Mouse (Mus musculus) testis, adult 10 weeks (tissue): Measurements from ENCODE around the gene Adssl1. TPM values are rescaled to one million over a fixed set of nuclear protein-coding genes. Genes with fewer than 3 reads are reported as not detected.

ENCODE experiments used
- polyA plus RNA-seq: library from polyadenylated mRNA; stranded (reverse); fragments of 350-450 nt; fragmentation: Illumina TruSeq; extraction: RNeasy Lipid Tissue Mini Kit (QIAGEN cat#74804); gene quantifications from one replicate; pipeline ENCODE4 v1.2.3, GENCODE M21; 2014; ENCODE audit warnings: low read depth, low replicate concordance

Gene Adssl1
- 0.70 TPM for polyA plus RNA-seq

DNA sequence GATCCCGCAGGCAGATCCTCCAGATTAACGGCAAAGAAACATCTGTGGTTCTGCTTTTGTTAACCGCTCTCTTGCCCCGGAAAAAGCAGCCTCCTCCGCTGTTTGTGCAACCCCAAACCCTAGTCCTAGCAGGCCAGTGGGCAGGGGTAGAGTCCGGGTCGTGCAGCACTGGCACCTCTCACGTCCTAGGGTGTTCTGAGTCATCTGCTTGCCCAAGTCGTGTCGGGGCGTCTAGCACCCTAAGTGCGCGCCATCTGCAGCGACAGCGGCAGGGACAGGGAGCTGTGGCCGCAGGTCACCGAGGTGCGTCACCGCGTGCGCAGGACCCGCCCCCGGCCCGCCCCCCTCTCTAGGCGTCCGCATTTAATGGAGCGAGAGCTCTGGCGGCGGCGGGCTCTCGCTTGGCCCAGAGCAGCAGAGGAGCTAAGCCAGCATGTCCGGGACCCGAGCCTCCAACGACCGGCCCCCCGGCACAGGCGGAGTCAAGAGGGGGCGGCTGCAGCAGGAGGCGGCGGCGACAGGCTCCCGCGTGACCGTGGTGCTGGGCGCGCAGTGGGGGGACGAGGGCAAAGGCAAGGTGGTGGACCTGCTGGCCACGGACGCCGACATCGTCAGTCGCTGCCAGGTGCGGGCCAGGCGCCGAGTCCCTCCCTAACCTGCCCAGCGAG lies at the start of gene Adssl1:
Gene Adssl1, plus strand, starts transcription at position 360 of the 668 bp plus-strand sequence.

DNA sequence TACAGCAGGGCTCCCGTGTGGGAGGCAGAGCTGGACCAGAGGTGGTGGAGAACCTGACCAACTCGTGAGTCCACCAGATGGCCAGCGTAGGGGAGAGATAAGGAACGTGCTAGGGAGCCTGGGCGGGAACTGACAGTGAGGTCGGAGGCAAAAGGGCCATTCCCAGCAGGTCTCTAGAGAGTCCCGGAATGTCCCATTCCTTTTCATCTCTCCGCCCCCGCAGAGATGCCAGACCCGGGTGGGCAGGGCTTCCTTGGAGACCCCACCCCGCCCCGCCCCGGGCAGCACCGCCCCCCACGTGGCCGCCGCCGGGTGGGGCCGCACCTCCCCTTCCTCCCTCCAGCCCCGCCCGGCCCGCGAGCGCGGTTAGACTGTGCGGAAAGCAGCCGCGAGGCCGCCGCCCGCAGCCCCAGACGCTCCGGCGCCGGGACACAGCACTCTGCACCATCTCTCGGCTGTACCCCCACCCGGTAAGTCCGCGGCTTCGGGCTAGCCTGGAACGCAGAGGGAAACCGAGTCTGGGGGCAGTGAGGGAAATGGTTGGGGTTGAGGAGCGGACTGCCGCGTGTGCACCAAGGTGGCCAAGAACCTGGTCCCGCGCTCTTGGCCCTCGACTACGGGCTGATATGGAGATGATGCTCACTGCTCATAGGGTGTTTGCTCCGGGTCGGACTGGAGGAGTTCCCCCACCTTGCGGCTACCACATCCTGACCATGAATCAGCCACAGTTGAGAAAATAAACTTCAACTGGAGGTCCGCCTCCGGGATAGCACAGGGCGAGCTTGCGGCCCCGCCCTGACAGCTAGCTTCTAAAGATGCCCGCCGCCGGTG lies 31.2 kb upstream of the Adssl1 start, which contains the start of gene Inf2:
Gene Inf2, plus strand, starts transcription at position 359 of the 831 bp plus-strand sequence.

GRCm38 (mm10) chr12:112644180-112644854 lies 24.5 kb downstream of the Adssl1 start, which contains the start of gene Siva1:
Siva1 (plus strand) TSS chr12:112644679.

GRCm38 (mm10) chr12:112674132-112675011 lies 54.5 kb downstream of the Adssl1 start, which contains the start of gene Akt1:
Akt1 (minus strand) TSS chr12:112674884.

DNA sequence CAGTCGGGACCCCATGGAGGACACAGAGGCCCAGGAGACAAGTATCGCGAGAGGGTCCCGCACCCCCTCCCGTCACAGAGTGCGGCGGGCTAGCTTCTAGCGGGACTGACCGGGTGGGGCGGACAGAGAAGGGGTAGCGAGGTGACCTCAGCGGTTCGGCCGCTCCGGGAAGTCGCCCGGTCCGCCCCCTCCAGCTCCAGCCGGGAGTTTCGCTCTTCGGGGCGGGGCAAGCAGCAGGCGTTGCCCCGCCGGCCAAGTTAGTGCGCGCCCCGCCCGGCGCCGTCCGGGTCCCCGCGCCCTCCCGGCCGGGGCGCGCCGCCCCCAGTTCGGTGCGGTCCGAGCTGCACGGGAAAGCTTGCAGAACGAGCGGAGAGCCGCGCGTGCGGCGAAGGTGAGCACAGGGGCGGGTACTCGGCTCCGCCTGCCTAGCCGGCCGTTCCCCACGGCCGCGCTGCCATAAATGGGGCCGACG lies 58.7 kb downstream of the Adssl1 start, which contains the start of gene Zbtb42:
Gene Zbtb42, plus strand, starts transcription at position 274 of the 472 bp plus-strand sequence.

Other genes with a start within 250 kb of the Adssl1 start
- gene A530016L24Rik, start 130.6 kb upstream of the Adssl1 start, polyA plus RNA-seq = not detected
- not detected for gene Tmem179, start 103.3 kb upstream of the Adssl1 start, polyA plus RNA-seq
- 0.10 TPM for gene Inf2, start 31.3 kb upstream of the Adssl1 start, polyA plus RNA-seq
- gene Siva1, start 24.6 kb downstream of the Adssl1 start, polyA plus RNA-seq = 2.6 TPM
- 1.3 TPM for gene Akt1, start 54.8 kb downstream of the Adssl1 start, polyA plus RNA-seq
- gene Zbtb42, start 58.8 kb downstream of the Adssl1 start, polyA plus RNA-seq = 2.4 TPM
- 12.5 TPM for gene Cep170b, start 100.4 kb downstream of the Adssl1 start, polyA plus RNA-seq
- 0.87 TPM for gene Pld4, start 140.6 kb downstream of the Adssl1 start, polyA plus RNA-seq
- gene Ahnak2, start 182.6 kb downstream of the Adssl1 start, polyA plus RNA-seq = 0.41 TPM
- gene Clba1, start 188.9 kb downstream of the Adssl1 start, polyA plus RNA-seq = 6.0 TPM
- 10.3 TPM for gene Cdca4, start 209.4 kb downstream of the Adssl1 start, polyA plus RNA-seq
- not detected for gene Gpr132, start 248.2 kb downstream of the Adssl1 start, polyA plus RNA-seq